Mouse (Mus musculus) left cerebral cortex, adult 9 months (tissue): ENCODE measurements around the gene Mkrn2os.
A peak's percentile ranks its signal among the peaks of the same experiment; 100 is the strongest.

Experiments used
- DNase-seq, 2 experiments: peaks; one replicate each; pipeline ENCODE4 v3.0.0; 2022; ENCODE audit warnings: low spot score in 2 of 2

The Mkrn2os gene

DNA sequence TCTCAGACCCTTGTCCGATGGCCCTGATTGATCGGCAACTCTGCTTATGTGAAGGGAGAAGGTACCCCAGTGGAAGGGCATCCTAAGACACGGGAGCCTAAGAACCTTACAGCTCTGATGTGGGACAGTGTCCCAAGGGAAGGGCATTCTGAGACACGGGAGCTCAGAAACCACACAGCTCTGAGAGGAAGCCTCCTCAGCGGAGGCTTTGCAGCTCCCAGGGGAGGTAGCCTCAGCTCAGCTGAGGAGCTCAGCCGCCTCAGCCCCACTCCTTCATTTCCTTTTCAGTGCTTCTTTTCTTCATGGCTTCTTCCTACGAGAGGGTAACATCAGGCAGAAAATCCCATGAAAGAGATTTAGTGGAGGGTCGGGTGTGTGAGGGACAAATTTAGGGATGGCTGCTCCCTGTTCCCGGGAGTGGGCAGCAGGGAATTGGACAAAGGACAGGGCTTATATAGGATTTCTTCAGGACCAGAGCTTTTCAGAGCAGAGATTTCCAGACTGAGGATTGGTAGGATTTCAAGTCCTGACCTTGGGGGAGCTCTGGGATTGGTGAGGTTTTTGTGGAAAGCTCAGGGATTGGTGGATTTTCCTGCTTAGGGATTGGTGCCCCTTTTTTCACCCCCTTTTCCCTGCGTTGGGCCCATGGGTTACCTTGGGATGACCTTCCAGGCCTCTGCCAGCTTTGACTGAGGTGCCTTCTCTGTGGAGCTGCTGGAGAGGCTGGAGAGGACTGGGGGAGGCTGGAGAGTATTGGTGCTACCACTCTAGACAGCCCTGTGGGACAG lies 9.9 kb downstream of the Mkrn2os start:
- no peak for DNase-seq

DNA sequence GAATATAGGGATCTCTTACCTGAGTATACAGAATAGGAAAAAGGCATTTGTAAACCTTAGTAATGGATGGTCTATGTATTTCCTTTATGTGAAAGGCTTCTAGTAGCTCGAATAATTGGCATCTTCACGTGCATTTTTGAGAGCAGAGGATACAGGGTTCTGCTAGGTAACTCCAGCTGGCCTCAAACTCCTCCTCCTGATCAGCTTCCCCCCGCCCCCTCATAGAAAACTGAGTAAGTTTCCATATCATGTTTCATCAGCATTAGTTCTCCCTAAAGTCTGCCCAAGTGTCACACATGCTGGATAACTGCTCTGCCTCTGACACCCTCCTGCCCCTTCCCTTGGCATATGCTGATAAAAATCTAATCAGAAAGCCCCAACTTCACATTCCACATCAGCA lies 11.6 kb downstream of the Mkrn2os start:
- DNase-seq: no peak

DNA sequence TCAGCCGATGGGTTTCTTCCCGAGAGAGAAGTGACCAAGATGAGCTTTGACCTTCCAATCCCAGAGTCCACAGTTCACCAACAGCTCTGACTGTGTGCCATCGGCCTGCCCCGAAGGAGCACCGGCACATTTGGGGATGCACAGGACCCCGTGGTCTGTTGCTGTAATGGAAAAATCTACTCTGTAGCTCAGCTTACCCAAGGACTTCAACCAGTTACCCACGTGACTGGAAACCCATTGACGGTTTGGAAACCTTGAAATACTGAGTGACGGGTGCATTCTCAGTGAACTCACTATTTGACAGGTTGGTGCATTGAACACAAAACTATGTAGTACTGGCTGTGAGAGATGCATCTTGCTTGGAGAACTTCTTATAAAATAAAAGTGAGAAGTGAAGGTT lies 14.4 kb downstream of the Mkrn2os start:
- DNase-seq: no peak

DNA sequence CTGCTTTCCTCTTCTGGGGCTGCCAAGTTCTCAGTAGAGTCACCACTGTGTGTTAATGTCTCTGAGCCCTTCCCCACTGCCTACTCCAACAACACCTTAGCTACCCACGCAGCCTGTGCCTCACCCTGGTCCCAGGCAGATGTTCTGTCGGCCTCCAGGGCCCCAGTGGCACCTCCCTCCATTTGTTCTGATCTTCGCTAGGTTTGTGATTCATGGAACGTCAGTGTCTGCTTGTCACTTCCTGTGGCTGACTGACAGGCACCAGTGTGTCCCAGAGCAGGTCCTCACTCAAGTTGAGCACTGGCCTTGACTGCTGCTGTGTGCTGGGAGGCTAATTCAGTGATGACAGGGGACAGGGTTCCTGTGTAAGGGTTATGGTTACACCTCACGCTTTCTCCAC lies 15.0 kb downstream of the Mkrn2os start:
- DNase-seq: no peak

DNA sequence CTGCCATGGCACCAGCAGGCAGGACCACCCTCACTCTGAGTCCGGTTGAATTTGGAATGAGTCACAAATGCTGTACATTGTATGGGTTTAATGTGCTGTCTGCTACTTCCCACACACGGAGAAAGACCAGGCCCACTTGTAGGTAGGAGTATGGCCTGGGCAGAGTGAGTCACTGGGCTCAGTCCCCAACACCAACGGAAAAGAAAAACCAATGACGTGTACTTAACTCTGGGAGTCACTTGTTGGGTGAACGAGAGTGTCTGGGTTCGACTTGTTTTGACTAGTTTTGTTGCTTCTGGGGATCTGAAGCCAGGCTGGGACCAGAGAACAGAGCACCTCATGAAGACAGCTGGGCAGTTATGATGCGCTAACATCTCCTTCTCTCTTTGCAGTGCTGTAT lies 18.2 kb downstream of the Mkrn2os start:
- DNase-seq: no peak

DNA sequence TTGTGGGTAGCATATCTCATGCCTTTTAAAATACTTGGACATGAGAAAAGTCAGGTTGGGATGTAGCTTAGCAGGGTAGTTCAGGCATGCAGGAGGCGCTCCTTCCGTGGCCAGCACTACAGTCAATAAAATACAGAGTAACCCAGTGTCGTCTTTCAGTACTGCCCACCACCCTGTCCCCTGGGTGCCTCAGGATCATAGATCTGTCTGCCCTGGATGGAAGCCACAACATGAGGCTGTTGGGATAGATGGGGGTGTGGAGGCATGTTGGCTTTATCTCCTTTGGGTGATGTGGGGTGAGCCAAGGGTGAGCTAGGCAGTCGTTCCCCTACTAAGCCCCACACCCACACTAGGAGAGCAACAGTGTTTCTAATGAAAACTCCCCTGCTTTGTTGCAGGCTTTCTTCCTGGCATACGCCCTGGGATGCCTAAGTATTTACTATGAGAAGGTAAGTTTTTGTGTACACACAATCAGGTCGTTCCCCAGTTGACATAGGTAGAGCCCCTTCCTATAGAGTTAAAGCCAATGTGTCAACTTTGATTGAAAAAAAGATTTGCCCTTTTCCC lies 26.8 kb downstream of the Mkrn2os start:
- DNase-seq: no peak

DNA sequence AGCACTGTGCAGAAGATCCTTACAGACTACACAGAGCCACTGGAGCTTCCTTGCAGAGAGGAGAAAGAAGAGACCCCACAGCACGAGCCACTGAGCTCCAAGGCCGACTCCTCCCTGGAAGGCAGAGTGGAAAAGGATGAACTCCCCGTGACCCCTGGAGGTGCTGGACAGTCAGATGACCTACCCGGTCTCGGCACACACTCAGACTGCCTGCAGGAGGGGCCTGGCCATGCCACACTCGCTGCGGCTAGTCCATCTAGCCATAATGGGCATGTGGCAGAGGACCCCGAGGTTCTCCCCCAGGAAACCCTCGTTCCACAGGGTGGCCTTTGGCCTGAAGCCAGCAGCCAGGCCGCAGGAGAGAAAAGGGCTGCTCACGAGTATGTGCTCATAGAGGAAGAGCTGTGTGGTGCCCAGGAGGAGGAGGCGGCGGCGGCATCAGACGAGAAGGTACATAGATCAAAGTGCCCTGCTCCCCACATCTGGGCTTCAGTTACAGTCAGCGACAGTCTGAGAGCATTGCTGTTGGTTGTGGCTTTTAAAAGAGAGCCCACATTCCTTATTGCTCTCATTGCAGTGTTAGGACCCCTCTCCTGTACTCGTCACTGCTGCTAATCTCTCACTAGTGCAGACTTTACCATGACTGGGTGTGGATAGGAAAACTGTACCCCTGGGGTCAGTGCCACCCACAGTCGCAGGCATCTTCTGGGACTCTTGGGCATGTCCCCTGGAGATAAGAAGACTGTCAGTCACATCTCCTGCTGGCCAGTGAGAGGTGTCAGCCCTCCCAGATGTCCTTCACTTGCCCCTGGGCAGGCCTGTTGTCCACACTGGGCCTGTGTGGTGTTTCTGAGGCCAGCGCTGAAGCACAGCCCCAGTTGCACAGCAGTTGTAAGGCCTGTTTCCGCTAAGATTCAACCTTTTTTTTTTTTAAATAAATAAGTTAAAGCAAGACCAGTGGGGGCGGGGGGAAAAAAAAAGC lies 32.4 kb downstream of the Mkrn2os start:
- DNase-seq: no peak

DNA sequence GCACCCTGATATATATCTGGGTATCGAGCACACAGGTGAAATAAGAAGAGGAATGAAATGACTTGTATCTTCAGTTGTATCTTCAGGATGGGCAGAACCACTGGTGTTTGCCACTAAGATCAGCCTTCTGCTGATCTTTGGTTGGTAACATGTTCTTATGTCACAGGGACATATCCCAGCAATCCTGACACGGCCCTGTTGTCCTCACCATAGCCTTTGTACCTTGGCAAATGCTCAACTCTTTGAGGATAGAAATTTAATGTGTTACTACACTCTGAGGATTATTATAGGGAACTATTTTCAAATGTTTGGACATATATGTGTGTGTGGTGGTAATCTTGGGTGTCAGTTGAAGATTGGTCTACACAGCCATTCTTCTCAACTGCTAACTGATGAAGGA lies 34.2 kb downstream of the Mkrn2os start:
- DNase-seq: no peak

DNA sequence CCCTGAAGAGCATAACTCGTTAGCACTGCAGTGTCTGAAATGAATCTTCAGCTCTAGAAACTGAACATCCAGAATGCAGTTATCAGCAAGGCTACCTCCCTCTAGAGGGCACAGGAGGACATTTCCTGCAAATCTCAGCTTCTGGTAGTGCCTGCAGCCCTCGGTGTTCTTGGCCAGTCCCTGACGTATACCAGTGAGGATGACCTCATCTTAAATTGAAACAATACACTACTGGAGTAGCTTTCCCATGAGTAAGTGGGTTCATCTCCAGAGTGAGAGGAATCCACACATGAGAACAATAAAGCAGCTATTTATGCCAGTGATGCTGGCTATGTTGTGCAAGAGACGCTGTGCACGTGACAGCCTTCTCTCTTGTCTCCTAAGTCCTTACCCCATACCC lies 36.9 kb downstream of the Mkrn2os start:
- DNase-seq: no peak

DNA sequence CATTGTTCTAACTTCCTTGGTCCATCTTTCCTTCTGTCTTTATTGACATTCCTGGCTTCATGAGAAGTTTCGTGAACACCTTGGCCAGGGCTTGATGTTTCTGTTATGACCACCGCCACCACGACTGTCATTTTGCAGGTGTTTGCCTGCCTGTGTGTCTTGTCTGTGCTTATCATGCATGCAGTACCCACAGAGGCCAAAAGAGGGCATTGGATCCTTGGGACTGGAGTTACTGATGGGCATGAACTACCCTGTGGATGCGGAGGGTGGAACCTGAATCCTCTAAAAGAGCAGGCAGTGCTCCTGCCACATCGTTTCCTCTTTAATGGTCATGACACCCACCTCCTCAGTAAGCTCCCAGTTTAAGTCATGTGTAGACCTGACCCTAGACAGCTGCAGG lies 46.1 kb downstream of the Mkrn2os start:
- peak in 1 of 2 experiments; percentile 47 for DNase-seq

DNA sequence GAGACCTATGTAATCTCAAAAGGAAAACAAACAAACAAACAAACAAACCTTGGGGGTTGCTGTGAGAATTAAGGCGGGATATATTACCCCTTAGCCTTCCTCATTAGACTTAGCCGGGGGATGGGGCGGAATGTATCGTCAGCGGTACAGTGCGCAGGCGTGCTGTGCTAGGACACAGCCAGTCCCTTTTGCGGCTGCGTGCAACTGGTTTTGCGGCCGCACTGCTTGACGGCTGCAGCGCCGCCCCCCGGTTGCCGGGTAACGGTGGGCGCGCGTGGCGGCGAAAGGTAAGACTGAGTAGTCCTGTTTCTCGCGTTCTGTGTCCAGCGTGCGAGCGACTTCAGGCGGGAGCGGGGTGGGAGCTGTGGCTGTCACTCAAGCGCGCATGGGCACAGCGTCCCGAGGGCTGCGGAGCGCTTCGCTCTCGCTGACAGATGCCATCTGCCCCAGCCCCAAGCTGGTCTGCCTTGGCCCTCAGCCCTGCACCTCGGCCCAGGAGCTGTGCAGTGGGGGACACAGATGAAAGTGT lies 47.9 kb downstream of the Mkrn2os start, which contains the start of gene Tsen2:
Tsen2 (plus strand) TSS at position 223 of the 529 bp plus-strand sequence.
- DNase-seq: peak; percentile 93 to 98

DNA sequence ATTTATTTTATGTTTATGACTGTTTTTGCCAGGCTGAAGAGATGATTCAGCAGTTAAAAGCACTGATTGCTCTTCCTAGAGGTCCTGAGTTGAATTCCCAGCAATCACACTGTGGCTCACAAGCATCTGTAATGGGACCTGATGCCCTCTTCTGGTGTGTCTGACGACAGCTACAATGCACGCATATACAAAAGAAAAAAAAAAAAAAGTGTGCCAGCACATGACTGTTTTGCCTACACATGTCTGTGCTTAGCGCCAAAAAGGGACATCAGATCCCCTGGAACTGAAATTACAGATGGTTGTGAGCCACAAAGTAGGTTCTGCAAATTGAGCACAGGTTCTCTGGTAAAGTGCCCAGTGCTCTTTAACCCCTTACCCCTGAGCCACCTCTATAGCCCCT lies 50.0 kb downstream of the Mkrn2os start:
- DNase-seq: no peak

DNA sequence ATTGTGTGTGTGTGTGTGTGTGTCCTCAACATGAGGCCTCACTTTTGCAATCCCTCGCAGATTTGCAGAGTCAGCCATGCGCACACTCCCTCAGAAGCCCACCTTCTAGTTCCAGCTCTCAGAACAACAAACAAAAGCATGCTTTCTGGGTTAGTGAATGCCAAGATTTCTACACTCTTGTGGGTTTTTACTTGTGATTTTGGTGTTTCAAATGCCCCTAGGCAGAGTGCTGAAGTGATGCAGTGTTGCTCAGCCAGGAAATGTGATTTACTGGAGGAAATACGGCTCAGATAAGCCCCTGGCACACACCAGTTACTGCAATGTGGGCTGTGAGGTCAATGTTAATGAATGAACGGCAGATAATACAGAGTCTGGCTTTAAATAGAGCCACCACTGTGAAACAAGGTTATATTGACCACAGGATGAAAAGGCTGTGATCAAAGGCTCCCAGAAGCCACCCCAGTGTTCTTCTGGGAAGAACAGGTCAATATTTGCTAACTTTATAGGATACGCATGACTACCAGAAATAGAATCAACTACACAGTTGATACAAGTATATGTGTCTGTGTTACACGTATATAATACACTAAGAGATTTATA lies 50.6 kb downstream of the Mkrn2os start:
- no peak for DNase-seq

DNA sequence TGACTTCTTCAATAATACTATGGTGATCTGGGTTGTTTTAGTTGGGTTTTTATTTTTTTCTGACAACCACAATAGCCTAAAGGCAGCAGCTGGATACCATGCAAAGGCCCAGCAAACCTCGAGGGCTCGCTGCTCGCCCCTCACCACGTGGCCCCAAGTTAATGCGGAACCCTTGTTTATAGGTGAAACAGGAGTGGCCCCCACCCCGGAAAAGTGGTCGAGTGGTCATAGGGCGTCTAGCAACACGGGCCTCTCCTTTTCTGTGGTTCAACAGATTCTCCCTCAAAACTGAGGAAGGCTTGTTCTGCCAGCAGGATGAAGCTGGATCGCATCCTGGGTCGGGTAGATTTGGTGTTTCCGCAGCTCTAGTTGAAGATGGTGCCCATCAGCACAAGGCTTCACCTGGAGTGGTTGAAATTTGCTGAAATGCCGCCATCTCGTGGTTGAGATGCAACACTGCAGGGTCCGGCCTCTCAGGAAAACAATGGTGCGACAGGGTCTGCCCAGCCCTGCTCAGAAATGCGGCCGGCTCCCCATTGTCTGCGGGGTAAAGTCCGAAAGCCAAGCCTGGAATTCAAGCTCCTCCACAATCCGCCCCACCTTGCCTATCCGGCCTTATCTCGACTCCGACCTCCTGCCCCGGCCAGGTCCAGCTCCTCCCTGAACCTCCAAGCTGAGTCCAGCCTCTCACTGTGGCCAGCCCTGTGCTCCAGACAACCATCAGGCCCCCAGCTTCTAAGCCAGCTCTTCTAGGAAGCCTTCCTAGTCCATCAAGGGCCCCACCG lies 53.5 kb downstream of the Mkrn2os start:
- DNase-seq: peak; percentile 33 to 89

DNA sequence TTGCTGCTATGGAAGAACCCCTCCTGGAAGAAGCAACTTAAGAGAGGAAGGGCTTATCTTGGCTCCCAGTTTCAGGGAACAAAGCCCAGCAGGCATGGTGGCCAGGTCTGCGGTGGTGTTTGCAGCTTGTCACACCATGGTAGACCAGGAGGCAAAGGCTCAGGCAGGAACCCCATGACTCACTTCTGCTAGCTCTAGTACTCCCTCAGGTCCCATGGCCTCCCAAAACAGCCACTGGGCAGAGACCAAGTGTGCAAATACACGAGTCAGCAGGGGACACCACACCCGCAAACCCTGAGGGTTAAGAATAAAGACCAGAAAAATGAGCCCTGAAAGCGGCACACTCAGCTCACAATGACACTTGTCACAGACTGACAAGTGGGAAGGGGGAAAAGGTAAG lies 56.2 kb downstream of the Mkrn2os start:
- no peak for DNase-seq

DNA sequence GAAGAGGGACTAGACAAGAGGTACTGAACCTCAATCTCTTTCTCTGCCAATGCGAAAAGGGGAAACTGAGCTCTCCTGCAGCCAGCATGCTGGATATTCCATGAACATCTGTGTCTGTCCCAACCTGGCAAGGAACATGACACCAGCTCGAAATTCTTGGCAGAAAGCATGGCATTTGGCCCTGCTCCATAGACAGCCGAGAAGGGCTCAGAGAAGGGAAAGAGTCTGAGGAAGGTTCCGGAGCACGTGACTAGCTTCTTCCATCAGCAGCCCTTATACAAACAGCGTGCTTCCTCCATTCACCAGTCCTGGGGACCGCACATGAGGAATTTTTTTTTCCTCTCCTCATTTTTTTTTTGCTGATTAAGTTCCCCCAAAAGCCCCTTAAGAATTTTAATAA lies 57.8 kb downstream of the Mkrn2os start:
- DNase-seq: no peak
